Mouse (Mus musculus) gonadal fat pad, adult 2 months (tissue): ENCODE results near the gene Dnajb5. TPM values are rescaled to one million over a fixed set of nuclear protein-coding genes. Genes with fewer than 3 reads are reported as not detected.

Experiments
- DNase-seq: peaks from one replicate; pipeline ENCODE4 v3.0.0-alpha.2; 2012; ENCODE audit warnings: low read depth
- polyA plus RNA-seq: library from polyadenylated mRNA; depleted of rRNA; stranded (reverse); fragments of >200 nt; gene quantifications from 2 replicates; pipeline ENCODE4 v1.2.3, GENCODE M21; 2012

Dnajb5 gene
- polyA plus RNA-seq, 1 experiment, result 11.1 TPM

DNA sequence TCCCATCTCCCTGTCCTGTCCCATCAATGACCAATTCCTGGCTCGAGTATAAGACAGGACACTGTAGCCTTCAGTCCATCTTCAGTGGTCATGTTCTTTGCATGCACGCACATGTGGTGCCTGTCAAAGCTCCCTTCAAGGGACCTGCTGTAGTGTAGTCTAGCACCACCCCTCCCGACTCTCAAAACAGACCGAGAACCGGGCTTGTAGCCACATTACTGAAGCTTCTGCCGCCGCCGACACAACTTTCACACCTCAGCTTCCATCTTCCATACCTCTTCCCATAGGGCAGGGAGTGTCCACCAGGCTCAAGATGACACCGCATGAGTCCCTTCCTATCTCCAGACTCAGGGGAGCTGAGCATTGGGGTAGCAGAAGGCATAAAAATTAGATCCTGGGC, 5.4 kb upstream of the Dnajb5 start:
- DNase-seq, result no peak

DNA sequence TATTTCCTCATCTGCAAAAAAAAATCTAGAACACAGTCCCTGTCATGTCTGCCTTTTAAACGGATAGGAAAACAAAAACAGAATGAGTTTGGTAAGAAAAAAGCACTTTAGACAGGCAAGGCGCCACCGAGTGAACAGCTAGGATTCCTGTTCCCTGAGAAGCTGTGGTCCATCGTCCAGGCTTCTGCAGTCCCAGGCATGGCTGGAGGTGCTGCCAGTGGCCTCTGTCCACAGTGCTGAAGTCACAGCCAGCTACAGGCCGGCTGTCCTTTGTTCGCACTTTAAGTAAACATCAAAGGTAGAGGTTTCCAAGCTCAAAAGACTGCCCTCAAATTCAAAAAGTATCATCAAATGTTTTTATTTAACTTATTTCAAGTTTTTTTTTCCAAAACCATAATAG, 4.6 kb upstream of the Dnajb5 start:
- no peak for DNase-seq

GRCm38 (mm10) chr4:42945445-42945844, 4.2 kb upstream of the Dnajb5 start:
- DNase-seq, result no peak

GRCm38 (mm10) chr4:42945952-42946351, 3.7 kb upstream of the Dnajb5 start:
- DNase-seq, result no peak

GRCm38 (mm10) chr4:42946733-42947290, 2.8 kb upstream of the Dnajb5 start:
- no peak for DNase-seq

DNA sequence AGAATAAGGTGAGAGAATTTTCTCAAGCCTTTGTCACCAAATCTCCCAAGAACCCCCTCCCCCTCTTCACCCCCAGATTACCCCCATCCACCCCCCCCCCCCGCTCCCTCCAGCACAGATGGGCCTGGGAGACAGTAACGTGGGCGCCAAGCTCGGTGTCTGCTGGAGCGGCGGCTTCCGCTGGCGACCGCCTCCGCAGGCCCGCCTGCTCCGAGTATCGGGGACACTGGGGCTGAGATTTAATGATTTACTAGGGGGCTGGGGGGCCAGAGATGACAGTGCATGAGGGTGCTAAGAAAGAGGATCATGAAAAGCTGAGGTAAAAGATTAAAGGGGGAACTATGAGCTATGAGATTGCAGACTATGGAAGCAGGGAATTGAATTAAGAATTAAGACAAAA, 1.1 kb upstream of the Dnajb5 start:
- no peak for DNase-seq

DNA sequence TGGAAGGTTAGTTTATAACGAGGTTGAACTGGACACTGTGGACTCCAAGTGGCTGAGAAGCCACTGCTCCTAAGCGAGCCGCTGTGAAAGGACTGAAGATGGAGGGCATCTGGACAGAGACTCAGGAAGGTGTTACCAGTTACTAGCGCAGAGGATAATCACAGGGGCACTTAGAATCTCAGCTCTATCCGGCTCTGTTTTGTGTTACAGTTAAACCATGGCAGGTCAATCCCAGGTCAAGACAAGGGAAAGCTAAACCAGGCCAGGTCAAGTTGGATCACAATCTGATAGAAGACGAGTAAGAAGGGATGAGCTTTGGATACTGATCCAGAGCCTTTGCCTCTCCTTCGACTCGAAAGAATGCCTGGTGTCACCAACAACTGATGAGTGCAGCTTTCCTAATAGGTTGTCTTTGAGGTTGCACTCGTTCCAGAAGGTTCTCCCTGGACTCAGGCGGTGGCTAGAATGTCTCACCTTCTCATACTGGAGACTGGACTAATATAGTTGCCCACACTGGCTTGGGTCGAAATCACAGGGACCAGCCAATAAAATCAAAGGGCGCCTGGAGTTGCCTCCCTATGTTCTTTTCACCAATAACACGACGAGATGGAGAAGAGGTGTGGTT, 451 bp upstream of the Dnajb5 start:
- no peak for DNase-seq

- no peak for DNase-seq
Observed at GRCm38 (mm10) chr4:42950065-42950558, 498 bp downstream of the Dnajb5 start.

DNA sequence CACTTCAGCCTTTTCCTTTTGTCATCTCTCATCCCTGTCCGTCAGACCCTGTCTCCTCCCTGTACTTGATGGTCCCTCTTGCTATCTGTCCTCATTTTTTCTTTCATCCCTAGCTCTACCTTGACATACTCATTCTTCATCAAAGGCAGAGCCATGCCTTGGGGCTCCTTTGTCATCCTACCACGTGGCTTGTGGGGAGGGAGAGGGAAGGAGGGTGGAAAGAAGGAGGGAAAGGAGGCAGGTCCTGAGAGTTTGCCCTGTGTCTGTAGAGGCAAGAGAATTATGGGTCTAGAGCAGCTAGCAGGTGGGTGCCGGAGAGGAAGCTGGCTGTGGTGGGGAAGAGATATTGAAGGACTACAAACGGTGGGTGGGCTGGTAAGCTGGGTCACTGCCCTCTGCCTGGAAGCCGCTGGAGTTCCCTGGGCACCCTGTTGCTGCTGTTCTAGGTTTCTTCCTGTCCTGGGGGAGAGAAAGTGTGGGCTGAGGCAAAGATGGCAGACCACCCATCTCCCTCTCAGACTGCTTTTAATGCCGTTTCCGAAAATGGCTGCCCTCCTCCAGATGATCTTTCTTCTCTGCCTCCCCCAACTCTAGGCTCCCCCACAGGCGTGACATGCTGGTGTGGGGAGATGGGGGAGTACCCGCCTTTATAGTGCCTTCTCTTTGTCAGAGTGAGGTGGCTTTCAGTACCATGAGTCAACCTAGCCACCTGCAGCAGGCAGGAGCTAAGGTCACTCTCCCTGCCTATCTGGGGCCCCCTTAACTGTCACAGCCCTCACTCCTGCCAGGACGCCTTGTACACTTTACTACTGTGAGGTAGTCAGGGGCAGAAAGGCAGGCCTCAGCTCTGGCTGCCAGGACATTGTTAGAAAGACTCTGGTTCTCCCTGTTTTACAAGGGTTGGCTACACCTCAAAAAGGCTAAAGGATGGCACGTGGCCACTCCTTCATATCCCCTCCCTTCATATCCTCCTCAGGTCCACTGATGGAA, 1.9 kb downstream of the Dnajb5 start:
- DNase-seq, result no peak

GRCm38 (mm10) chr4:42952563-42952962, 2.9 kb downstream of the Dnajb5 start:
- DNase-seq, result no peak

GRCm38 (mm10) chr4:42953435-42954094, 4.0 kb downstream of the Dnajb5 start:
- DNase-seq, result no peak

GRCm38 (mm10) chr4:42954297-42954696, 4.7 kb downstream of the Dnajb5 start:
- no peak for DNase-seq

DNA sequence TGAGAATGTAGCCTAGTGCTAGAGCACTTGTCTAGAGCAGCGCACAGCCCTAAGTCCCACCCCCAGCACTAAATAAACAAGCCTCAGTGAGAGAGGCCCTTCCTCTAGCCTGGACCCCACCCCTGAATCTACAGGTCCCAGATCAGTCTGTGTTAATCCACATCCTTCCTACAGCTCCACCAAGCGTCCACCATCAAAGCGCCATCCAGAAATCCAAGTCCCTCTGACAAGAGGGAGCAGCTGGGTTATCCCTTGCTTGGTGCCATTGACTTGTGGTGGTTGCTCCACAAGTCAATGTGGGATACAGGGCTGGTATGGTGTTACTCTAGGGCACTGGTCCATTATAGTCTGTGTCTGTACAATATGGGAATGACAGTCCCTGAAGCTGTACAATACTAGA, 5.6 kb downstream of the Dnajb5 start:
- no peak for DNase-seq

DNA sequence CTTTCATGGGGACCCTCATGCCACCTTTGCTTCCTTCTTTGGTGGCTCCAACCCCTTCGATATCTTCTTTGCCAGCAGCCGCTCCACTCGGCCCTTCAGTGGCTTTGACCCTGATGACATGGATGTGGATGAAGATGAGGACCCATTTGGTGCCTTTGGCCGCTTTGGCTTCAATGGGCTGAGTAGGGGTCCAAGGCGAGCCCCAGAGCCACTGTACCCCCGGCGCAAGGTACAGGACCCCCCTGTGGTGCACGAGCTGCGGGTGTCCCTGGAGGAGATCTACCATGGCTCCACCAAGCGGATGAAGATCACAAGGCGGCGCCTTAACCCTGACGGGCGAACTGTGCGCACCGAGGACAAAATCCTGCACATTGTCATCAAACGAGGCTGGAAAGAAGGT, 7.0 kb downstream of the Dnajb5 start:
- no peak for DNase-seq

DNA sequence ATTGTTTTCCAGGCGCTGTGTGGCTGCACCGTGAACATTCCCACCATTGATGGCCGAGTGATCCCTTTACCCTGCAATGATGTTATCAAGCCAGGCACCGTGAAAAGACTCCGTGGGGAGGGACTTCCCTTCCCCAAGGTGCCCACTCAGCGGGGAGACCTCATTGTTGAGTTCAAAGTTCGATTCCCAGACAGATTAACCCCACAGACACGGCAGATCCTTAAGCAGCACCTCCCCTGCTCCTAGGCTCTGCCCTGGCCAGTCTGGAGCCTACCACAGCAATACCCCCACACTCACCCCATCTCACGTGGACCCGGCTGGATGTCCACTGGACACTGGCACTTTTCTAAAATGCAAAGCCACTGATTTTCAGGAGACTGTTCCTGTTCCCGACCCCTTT, 7.7 kb downstream of the Dnajb5 start:
- DNase-seq, result no peak

- DNase-seq, result no peak
Observed at GRCm38 (mm10) chr4:42957979-42958378, 8.4 kb downstream of the Dnajb5 start.

GRCm38 (mm10) chr4:42958942-42959341, 9.3 kb downstream of the Dnajb5 start:
- no peak for DNase-seq

GRCm38 (mm10) chr4:42959382-42959781, 9.8 kb downstream of the Dnajb5 start:
- DNase-seq, result no peak

GRCm38 (mm10) chr4:42961592-42961991, 12.0 kb downstream of the Dnajb5 start:
- DNase-seq, result no peak

GRCm38 (mm10) chr4:42963480-42963879, 13.9 kb downstream of the Dnajb5 start:
- no peak for DNase-seq

DNA sequence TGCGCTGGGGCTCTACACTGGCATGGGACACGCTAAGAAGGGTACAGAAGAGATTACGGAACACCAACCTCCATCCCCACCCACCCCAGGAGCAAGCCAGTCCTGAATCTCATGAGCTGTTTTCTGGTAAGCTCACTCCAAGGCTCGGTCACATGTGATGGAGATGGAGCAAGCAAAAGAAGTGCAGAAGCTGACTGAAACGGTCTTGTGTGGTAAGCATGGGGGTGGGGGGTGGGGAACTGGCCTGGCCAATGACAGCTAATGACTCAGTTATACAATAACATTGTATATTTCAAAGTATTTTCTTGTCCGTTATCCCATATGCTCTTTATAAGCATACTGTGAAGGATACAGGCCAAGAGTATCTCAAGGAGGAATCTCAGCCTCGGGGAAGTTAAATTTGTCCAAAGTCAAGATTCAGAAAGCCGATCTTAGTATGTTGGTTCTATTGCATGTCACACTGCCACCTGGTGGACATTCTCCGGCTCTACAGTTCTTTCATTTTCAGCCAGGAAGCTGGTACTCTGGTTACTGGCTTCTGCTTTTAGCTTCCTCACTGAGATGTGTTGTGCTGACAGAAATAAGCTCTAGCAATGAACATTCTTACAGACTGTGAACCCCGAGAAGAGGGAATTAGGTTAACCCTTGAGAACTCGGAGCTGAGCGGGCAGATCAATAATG, 15.6 kb downstream of the Dnajb5 start:
- no peak for DNase-seq

GRCm38 (mm10) chr4:42969304-42969703, 19.7 kb downstream of the Dnajb5 start, which contains the start of gene 1700022I11Rik:
TSS of gene 1700022I11Rik (plus strand) at chr4:42969604.
- DNase-seq, result no peak
